Mouse (Mus musculus): ENCODE measurements around the gene Srgn.
"Not testable (repeated sequence)": the region's sequence is repeated elsewhere in the genome, so short reads cannot be mapped to it uniquely, and the experiment has no call there.

The Srgn gene

GRCm38 (mm10) chr10:62521763-62522162, 5.5 kb downstream of the Srgn start:
- no peak for DNase-seq (ENCODE audit: low read depth, low spot score)

- DNase-seq (ENCODE audit: low read depth, low spot score): no peak
Measured at GRCm38 (mm10) chr10:62520911-62521310, 6.3 kb downstream of the Srgn start.

- no peak for DNase-seq (ENCODE audit: low read depth, low spot score)
Measured at GRCm38 (mm10) chr10:62517511-62517910, 9.7 kb downstream of the Srgn start.

- no peak for DNase-seq (ENCODE audit: low read depth, low spot score)
Measured at GRCm38 (mm10) chr10:62512855-62513254, 14.4 kb downstream of the Srgn start.

GRCm38 (mm10) chr10:62511528-62511927, 15.7 kb downstream of the Srgn start:
- no peak for DNase-seq (ENCODE audit: low read depth, low spot score)

GRCm38 (mm10) chr10:62509032-62509656, 18.1 kb downstream of the Srgn start:
- no peak for DNase-seq (ENCODE audit: low read depth, low spot score)

- DNase-seq (ENCODE audit: low read depth, low spot score): no peak
Measured at GRCm38 (mm10) chr10:62508459-62508858, 18.8 kb downstream of the Srgn start.

- no peak for DNase-seq (ENCODE audit: low read depth, low spot score)
Measured at GRCm38 (mm10) chr10:62507591-62508308, 19.5 kb downstream of the Srgn start.

- DNase-seq (ENCODE audit: low read depth, low spot score): no peak
Measured at GRCm38 (mm10) chr10:62507071-62507470, 20.2 kb downstream of the Srgn start.

GRCm38 (mm10) chr10:62506019-62506556, 21.2 kb downstream of the Srgn start:
- DNase-seq (ENCODE audit: low read depth, low spot score): no peak

GRCm38 (mm10) chr10:62505224-62505983, 21.8 kb downstream of the Srgn start:
- DNase-seq (ENCODE audit: low read depth, low spot score): no peak

GRCm38 (mm10) chr10:62503836-62504628, 23.2 kb downstream of the Srgn start:
- DNase-seq (ENCODE audit: low read depth, low spot score): no peak

GRCm38 (mm10) chr10:62503353-62503752, 23.9 kb downstream of the Srgn start:
- no peak for DNase-seq (ENCODE audit: low read depth, low spot score)

- no peak for DNase-seq (ENCODE audit: low read depth, low spot score)
Measured at GRCm38 (mm10) chr10:62501951-62502350, 25.3 kb downstream of the Srgn start.

- no peak for DNase-seq (ENCODE audit: low read depth, low spot score)
Measured at GRCm38 (mm10) chr10:62500916-62501615, 26.2 kb downstream of the Srgn start.

GRCm38 (mm10) chr10:62500088-62500915, 26.9 kb downstream of the Srgn start:
- peak; percentile 49 for DNase-seq (ENCODE audit: low read depth, low spot score)

- not testable (repeated sequence) for DNase-seq (ENCODE audit: low read depth, low spot score)
Measured at GRCm38 (mm10) chr10:62491681-62492080, 35.6 kb downstream of the Srgn start.

- no peak for DNase-seq (ENCODE audit: low read depth, low spot score)
Measured at GRCm38 (mm10) chr10:62488266-62488665, 39.0 kb downstream of the Srgn start.

GRCm38 (mm10) chr10:62486618-62487415, 40.4 kb downstream of the Srgn start, which contains the start of gene Vps26a:
Vps26a (minus strand) TSS chr10:62486805.
- peak; percentile 97 for DNase-seq (ENCODE audit: low read depth, low spot score)

Data from brain, embryonic 18.5 days (tissue).